Mouse (Mus musculus): Measurements from ENCODE around the gene Espnl. TPM values are rescaled to one million over a fixed set of nuclear protein-coding genes. Genes with fewer than 3 reads are reported as not detected.

The Espnl gene
- polyA plus RNA-seq, 1 experiment from 2014 or later, result 0.03 TPM

DNA sequence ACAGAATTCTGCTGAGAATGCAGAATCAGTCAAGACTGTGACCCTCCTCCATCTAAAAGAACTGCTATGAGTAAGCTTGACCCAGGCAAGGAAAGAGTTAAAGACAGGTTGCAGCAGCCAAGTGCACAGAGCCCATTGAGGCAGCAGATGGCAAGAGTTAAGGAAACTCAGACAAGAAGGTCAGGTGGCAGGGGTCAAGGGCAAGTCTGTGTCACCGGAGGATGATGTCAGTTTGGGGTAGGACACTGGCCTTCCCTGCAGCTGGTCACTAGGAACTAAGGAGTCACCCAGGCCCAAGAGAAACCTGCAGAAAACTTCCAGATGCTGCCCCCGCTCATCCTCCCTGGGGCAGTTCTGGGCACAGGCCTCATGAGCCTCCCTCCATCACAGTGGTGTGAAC, 2.8 kb downstream of the Espnl start:
- H3K4me2 ChIP-seq, result no peak overlapping the region
- H3K4me1 ChIP-seq (replicated peaks), result peaks cover 19% of the 10 kb centered on the region
- no peaks in the 10 kb centered on the region for H3K9me3 ChIP-seq (replicated peaks)
- H3K4me3 ChIP-seq, result no peak overlapping the region
- H3K27ac ChIP-seq, result no peak overlapping the region
- no peak overlapping the region for H3K9ac ChIP-seq
- H3K27me3 ChIP-seq, result no peaks in the 10 kb centered on the region
- ATAC-seq (replicated peaks; ENCODE audit: insufficient number of reproducible peaks, insufficient read depth, low FRiP score, low read depth), result no peak
- 73% methylated on average over 2 of the region's 2 CpGs for WGBS
- H3K36me3 ChIP-seq, result no peaks in the 10 kb centered on the region

- no peak overlapping the region for H3K27ac ChIP-seq
- H3K27me3 ChIP-seq, result no peaks in the 10 kb centered on the region
- H3K9me3 ChIP-seq (replicated peaks), result no peaks in the 10 kb centered on the region
- ATAC-seq (replicated peaks; ENCODE audit: insufficient number of reproducible peaks, insufficient read depth, low FRiP score, low read depth), result no peak
- no peak overlapping the region for H3K4me2 ChIP-seq
- 80% methylated on average over 4 of the region's 4 CpGs for WGBS
- H3K36me3 ChIP-seq, result no peaks in the 10 kb centered on the region
- H3K4me3 ChIP-seq, result no peak overlapping the region
- peaks cover 19% of the 10 kb centered on the region for H3K4me1 ChIP-seq (replicated peaks)
- H3K9ac ChIP-seq, result no peak overlapping the region
Measured at GRCm38 (mm10) chr1:91325488-91326042, 3.7 kb downstream of the Espnl start.

GRCm38 (mm10) chr1:91332102-91332501, 10.2 kb downstream of the Espnl start:
- ATAC-seq (replicated peaks; ENCODE audit: insufficient number of reproducible peaks, insufficient read depth, low FRiP score, low read depth), result no peak
- Histone ChIP-seq H3K4me2 (no peak overlapping the region), H3K4me1 (replicated peaks) (peaks cover 21% of the 10 kb centered on the region), H3K4me3 (no peak overlapping the region), H3K36me3 (no peaks in the 10 kb centered on the region), H3K9me3 (replicated peaks) (no peaks in the 10 kb centered on the region), H3K27ac (no peak overlapping the region), H3K27me3 (no peaks in the 10 kb centered on the region), H3K9ac (no peak overlapping the region)
- WGBS, result 48% methylated on average over 4 of the region's 4 CpGs

GRCm38 (mm10) chr1:91333582-91333981, 11.7 kb downstream of the Espnl start:
- Histone ChIP-seq H3K9me3 (replicated peaks) (no peaks in the 10 kb centered on the region), H3K27ac (peak overlapping the region; percentile 53), H3K36me3 (no peaks in the 10 kb centered on the region), H3K4me2 (no peak overlapping the region), H3K27me3 (no peaks in the 10 kb centered on the region; the same call in 1 of the 2 replicates), H3K4me1 (replicated peaks) (peaks cover 23% of the 10 kb centered on the region), H3K9ac (no peak overlapping the region), H3K4me3 (no peak overlapping the region)
- ATAC-seq (replicated peaks; ENCODE audit: insufficient number of reproducible peaks, insufficient read depth, low FRiP score, low read depth), result no peak; the same call in 1 of the 2 replicates

GRCm38 (mm10) chr1:91337355-91337754, 15.5 kb downstream of the Espnl start:
- Histone ChIP-seq H3K9ac (no peak overlapping the region), H3K4me2 (no peak overlapping the region), H3K4me3 (no peak overlapping the region), H3K4me1 (replicated peaks) (peaks cover 19% of the 10 kb centered on the region), H3K9me3 (replicated peaks) (no peaks in the 10 kb centered on the region), H3K27ac (no peak overlapping the region), H3K27me3 (peaks cover 17% of the 10 kb centered on the region), H3K36me3 (no peaks in the 10 kb centered on the region)
- WGBS, result 87% methylated on average over 7 of the region's 7 CpGs
- ATAC-seq (replicated peaks; ENCODE audit: insufficient number of reproducible peaks, insufficient read depth, low FRiP score, low read depth), result no peak

DNA sequence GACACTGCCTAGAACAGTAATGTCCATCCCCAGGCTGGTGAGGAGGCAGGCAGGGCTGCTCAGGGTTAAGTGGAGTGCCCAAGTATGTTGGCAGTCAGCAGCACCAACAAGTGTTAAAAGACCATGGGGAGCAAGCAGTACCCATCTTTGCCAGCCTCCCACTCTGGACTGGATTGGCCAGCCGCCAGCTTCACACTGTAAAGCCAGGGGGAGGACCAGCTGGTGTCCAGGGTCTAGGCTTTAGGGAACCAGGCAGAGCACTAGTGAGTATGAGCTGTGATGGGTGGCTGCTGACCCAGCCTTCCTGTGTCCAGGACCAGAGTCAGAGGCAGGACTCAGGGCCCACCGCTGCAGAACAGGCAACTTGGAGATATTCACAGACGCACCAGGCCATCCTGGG, 22.1 kb downstream of the Espnl start:
- H3K9me3 ChIP-seq (replicated peaks), result no peaks in the 10 kb centered on the region
- no peak overlapping the region for H3K4me3 ChIP-seq
- peaks cover 20% of the 10 kb centered on the region for H3K4me1 ChIP-seq (replicated peaks)
- no peaks in the 10 kb centered on the region for H3K36me3 ChIP-seq
- H3K27me3 ChIP-seq, result peaks cover 62% of the 10 kb centered on the region
- no peak overlapping the region for H3K9ac ChIP-seq
- 72% methylated on average over 3 of the region's 3 CpGs for WGBS
- no peak for ATAC-seq (replicated peaks; ENCODE audit: insufficient number of reproducible peaks, insufficient read depth, low FRiP score, low read depth)
- no peak overlapping the region for H3K4me2 ChIP-seq
- H3K27ac ChIP-seq, result no peak overlapping the region

DNA sequence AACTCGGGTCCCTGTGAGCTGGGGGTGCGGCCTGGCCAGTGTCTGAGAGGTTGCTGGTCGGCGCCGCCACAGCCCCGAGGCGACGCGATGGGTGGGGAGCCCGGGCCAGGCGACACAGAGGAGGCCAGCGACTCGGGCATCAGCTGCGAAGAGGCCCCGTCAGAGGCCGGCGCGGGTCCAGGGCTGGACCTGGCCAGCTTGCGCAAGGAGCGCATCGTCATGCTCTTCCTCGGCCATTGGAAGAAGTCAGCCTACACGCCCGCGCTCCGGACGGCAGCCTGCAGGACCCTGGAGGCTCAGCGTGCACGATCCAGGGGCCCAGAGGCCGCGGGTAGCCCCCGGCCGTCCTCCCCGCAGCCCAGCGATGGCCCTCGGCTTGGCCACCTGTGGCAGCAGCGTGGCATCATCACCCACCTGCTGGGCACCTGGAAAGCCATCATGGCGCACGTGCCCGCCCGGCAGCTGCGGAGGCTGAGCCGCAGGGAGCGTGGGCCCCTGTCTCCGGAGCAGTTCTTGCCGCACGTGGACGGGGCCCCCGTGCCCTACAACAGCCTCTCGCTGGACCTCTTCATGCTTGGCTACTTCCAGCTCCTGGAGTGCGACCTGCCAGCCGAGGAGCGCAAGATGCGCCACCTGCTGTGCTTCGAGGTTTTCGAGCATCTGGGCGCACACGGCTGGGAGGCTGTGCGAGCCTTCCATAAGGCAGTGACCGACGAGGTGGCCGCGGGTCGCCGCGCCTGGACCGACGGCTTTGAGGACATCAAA, 23.2 kb downstream of the Espnl start:
- Histone ChIP-seq H3K27me3 (peaks cover 62% of the 10 kb centered on the region), H3K9me3 (replicated peaks) (no peaks in the 10 kb centered on the region), H3K27ac (no peak overlapping the region), H3K4me3 (peak overlapping the region; percentile 35), H3K4me1 (replicated peaks) (peaks cover 24% of the 10 kb centered on the region), H3K36me3 (no peaks in the 10 kb centered on the region), H3K9ac (no peak overlapping the region), H3K4me2 (peak overlapping the region; percentile 59)
- no peak for ATAC-seq (replicated peaks; ENCODE audit: insufficient number of reproducible peaks, insufficient read depth, low FRiP score, low read depth)
- 4% methylated on average over 68 of the region's 68 CpGs for WGBS

DNA sequence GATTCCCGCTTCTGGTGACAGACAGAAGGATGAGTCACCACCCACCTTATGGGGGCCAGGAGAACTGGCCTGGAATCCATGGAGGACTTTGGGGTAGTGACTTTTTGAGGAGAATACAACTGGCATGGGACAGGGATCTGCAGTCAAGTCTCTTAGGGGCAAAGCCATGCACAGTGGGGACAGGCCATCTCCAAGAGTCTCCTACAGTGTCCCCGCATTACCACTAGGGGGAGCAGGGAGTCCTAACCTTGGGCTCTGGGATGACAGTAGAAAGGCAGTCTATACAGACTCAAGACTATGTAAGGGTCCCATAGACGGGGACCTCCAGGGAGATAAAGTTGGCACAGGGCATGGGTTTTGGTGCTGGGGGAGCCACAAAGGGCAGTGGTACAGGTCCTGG, 25.0 kb downstream of the Espnl start:
- Histone ChIP-seq H3K27ac (no peak overlapping the region), H3K27me3 (peaks cover 49% of the 10 kb centered on the region), H3K36me3 (no peaks in the 10 kb centered on the region), H3K4me2 (no peak overlapping the region), H3K4me1 (replicated peaks) (peaks cover 30% of the 10 kb centered on the region), H3K9ac (no peak overlapping the region), H3K4me3 (no peak overlapping the region), H3K9me3 (replicated peaks) (no peaks in the 10 kb centered on the region)
- 33% methylated on average over 3 of the region's 3 CpGs for WGBS
- ATAC-seq (replicated peaks; ENCODE audit: insufficient number of reproducible peaks, insufficient read depth, low FRiP score, low read depth), result peak; percentile 28; the same call in 1 of the 2 replicates

DNA sequence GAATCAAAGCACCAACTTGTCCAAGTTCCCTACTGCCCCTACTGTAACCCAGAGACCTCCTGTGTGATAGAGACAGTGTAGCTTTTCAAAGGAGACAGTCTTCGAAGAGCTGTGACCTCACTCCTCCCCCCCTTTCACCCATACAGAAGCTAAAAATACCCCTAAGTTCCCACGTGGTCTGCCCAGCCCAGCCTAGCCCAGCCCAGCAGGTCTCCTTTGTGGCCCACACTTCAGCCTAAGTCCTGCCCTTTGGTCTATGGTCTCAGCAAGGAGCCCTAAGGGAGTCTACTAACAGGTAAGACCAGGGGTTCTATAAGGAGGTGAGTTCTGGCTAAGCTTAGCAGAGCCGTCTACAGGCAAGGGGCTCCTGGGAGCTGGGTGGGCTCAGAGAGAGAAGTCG, 29.0 kb downstream of the Espnl start, which contains the start of gene Klhl30:
Gene Klhl30 (plus strand): TSS at position 176 of the 400 bp plus-strand sequence.
- Histone ChIP-seq H3K9me3 (replicated peaks) (no peaks in the 10 kb centered on the region), H3K36me3 (peaks cover 4% of the 10 kb centered on the region), H3K4me1 (replicated peaks) (peaks cover 22% of the 10 kb centered on the region), H3K4me2 (peak within 1 kb of the TSS; percentile 77), H3K9ac (peak within 1 kb of the TSS; percentile 55), H3K4me3 (peak within 1 kb of the TSS; percentile 47), H3K27ac (peak within 1 kb of the TSS; percentile 86), H3K27me3 (peaks cover 10% of the 10 kb centered on the region)
- 19% methylated on average over 4 of the region's 4 CpGs for WGBS
- peak; percentile 83 for ATAC-seq (replicated peaks; ENCODE audit: insufficient number of reproducible peaks, insufficient read depth, low FRiP score, low read depth)

DNA sequence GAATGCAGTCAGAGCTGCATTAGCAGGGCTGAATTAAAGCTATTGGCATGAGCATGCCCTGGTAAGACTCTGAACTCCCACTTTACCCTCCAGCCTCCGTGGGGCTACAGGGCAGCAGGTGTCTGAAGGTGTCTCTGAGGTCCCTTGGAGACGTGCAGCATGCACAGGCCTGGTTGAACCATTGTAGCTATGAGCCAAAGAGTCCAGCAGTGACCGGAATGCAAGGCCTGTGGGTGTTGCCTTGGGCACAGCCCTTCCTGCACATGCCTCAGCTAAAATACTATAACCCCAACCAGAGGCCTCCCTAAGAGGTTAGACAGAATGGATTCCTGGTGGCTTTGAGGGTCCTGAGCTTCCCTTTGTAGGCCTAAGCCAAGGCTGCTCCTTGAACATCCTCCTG, 29.4 kb downstream of the Espnl start:
- Histone ChIP-seq H3K4me3 (peak overlapping the region; percentile 47), H3K27ac (peak overlapping the region; percentile 86), H3K9ac (peak overlapping the region; percentile 55)

DNA sequence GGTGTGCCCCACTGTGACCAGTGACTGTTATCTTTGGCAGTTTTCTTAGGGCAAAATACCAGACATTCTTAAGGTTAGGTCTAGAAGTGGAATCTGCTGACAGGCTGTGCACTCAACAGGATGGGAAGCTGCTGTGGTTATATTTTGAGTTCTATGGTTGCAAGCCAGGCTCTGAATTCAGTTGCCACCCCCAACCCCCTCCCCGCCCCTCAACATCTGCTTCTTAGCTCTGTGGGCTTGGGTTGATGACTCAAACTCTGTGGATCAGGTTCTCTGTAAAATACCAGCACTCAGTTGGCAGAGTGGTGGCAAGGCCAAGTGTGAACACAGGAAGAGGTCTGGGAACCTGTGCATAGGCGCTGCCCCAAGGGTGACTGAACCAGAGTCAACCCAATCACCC, 30.4 kb downstream of the Espnl start:
- H3K27ac ChIP-seq, result no peak overlapping the region
- no peaks in the 10 kb centered on the region for H3K27me3 ChIP-seq
- peak overlapping the region; percentile 47 for H3K4me3 ChIP-seq
- WGBS, result 81% methylated on average over 2 of the region's 2 CpGs
- peaks cover 22% of the 10 kb centered on the region for H3K4me1 ChIP-seq (replicated peaks)
- no peak overlapping the region for H3K9ac ChIP-seq
- ATAC-seq (replicated peaks; ENCODE audit: insufficient number of reproducible peaks, insufficient read depth, low FRiP score, low read depth), result no peak
- H3K4me2 ChIP-seq, result peak overlapping the region; percentile 77
- H3K36me3 ChIP-seq, result peaks cover 12% of the 10 kb centered on the region
- no peaks in the 10 kb centered on the region for H3K9me3 ChIP-seq (replicated peaks)

More for the DNA sequence above, 29.4 kb downstream of the Espnl start:
- H3K36me3 ChIP-seq, result peaks cover 8% of the 10 kb centered on the region
- H3K27me3 ChIP-seq, result peaks cover 6% of the 10 kb centered on the region
- 51% methylated on average over 3 of the region's 3 CpGs for WGBS
- H3K4me1 ChIP-seq (replicated peaks), result peaks cover 22% of the 10 kb centered on the region
- ATAC-seq (replicated peaks; ENCODE audit: insufficient number of reproducible peaks, insufficient read depth, low FRiP score, low read depth), result peak; percentile 51; the same call in 1 of the 2 replicates
- H3K9me3 ChIP-seq (replicated peaks), result no peaks in the 10 kb centered on the region
- peak overlapping the region; percentile 77 for H3K4me2 ChIP-seq

GRCm38 (mm10) chr1:91356105-91356504, 34.2 kb downstream of the Espnl start:
- Histone ChIP-seq H3K36me3 (peaks cover 25% of the 10 kb centered on the region), H3K27ac (no peak overlapping the region), H3K9me3 (replicated peaks) (no peaks in the 10 kb centered on the region), H3K9ac (no peak overlapping the region), H3K4me3 (no peak overlapping the region), H3K27me3 (no peaks in the 10 kb centered on the region), H3K4me2 (no peak overlapping the region), H3K4me1 (replicated peaks) (peaks cover 12% of the 10 kb centered on the region)
- no peak for ATAC-seq (replicated peaks; ENCODE audit: insufficient number of reproducible peaks, insufficient read depth, low FRiP score, low read depth)
- WGBS, result 78% methylated on average over 11 of the region's 11 CpGs

Data from heart, embryonic 15.5 days (tissue).